Mouse (Mus musculus): Measurements from ENCODE around the gene Dnaic1. TPM values are rescaled to one million over a fixed set of nuclear protein-coding genes. Genes with fewer than 3 reads are reported as not detected.

Dnaic1 gene
- polyA plus RNA-seq, 1 experiment = 7.3 TPM

DNA sequence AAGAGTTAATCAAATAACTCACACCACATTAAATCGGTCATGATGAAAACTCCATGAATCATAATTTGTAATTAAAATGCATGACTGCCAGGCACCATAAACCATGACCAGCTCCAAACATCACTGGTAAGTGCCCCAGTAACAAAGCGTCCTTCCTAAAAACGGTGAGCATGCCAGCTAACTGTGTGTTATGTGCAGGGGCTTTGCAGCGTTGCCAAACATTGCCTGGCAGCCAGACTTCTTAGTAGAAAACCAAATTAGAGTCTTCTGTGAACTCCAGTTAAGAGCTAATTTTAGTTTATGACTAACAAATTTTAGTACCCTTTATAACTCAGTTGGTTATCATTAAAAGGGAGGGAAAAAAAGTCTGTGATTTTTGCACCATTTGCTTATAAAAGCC lies 3.9 kb downstream of the Dnaic1 start:
- no peak overlapping the region for H3K9ac ChIP-seq (ENCODE audit: low read depth, poor library complexity, severe bottlenecking)
- H3K27me3 ChIP-seq (ENCODE audit: control insufficient read depth, insufficient read depth, low read length, poor library complexity, severe bottlenecking) = peaks cover 1% of the 10 kb centered on the region; the same call in 1 of the 2 replicates
- H3K27ac ChIP-seq (ENCODE audit: insufficient read depth, low read length) = no peak overlapping the region
- H3K4me1 ChIP-seq (ENCODE audit: control insufficient read depth, insufficient read depth, low read length) = no peaks in the 10 kb centered on the region
- H3K36me3 ChIP-seq (ENCODE audit: control insufficient read depth, insufficient read depth, low read length, poor library complexity, severe bottlenecking) = no peaks in the 10 kb centered on the region
- H3K9me3 ChIP-seq (replicated peaks; ENCODE audit: control insufficient read depth, insufficient read depth, low read length, poor library complexity, severe bottlenecking) = no peaks in the 10 kb centered on the region
- H3K4me3 ChIP-seq (ENCODE audit: low read depth, low read length) = no peak overlapping the region
- TF ChIP-seq CTCF (IDR thresholded peaks at IDR 0.05; ENCODE audit: low read depth, low read length) (no peak), EP300 (IDR thresholded peaks at IDR 0.05; ENCODE audit: insufficient read depth, low read depth, low read length) (no peak), POLR2A (IDR thresholded peaks at IDR 0.05; ENCODE audit: insufficient read depth, low read length) (no peak)

DNA sequence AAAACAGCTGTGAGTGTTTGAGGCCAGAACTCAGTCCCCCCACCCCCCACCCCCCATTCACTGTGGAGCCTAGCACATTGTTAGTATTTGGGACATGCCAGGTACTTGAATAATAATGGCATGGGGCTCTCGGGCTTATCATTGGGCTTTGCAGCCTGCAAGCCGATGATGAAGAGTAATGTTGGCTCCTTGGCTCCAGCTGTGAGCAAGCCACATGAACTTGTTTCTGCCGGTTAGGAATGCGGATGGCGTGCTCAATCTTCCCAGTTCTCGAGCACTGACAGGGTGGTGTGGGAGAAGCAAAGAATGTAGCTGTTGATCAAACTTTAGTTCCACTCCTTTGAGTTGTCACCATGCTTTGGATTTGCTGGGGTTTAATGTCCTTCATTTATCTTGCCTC lies 6.3 kb downstream of the Dnaic1 start:
- TF ChIP-seq EP300 (IDR thresholded peaks at IDR 0.05; ENCODE audit: insufficient read depth, low read depth, low read length) (no peak), CTCF (IDR thresholded peaks at IDR 0.05; ENCODE audit: low read depth, low read length) (no peak), POLR2A (IDR thresholded peaks at IDR 0.05; ENCODE audit: insufficient read depth, low read length) (no peak)
- H3K4me1 ChIP-seq (ENCODE audit: control insufficient read depth, insufficient read depth, low read length) = no peaks in the 10 kb centered on the region
- H3K4me3 ChIP-seq (ENCODE audit: low read depth, low read length) = no peak overlapping the region
- H3K27ac ChIP-seq (ENCODE audit: insufficient read depth, low read length) = no peak overlapping the region
- no peak overlapping the region for H3K9ac ChIP-seq (ENCODE audit: low read depth, poor library complexity, severe bottlenecking)
- no peaks in the 10 kb centered on the region for H3K36me3 ChIP-seq (ENCODE audit: control insufficient read depth, insufficient read depth, low read length, poor library complexity, severe bottlenecking)
- no peaks in the 10 kb centered on the region for H3K9me3 ChIP-seq (replicated peaks; ENCODE audit: control insufficient read depth, insufficient read depth, low read length, poor library complexity, severe bottlenecking)
- peaks cover 1% of the 10 kb centered on the region; the same call in 1 of the 2 replicates for H3K27me3 ChIP-seq (ENCODE audit: control insufficient read depth, insufficient read depth, low read length, poor library complexity, severe bottlenecking)

DNA sequence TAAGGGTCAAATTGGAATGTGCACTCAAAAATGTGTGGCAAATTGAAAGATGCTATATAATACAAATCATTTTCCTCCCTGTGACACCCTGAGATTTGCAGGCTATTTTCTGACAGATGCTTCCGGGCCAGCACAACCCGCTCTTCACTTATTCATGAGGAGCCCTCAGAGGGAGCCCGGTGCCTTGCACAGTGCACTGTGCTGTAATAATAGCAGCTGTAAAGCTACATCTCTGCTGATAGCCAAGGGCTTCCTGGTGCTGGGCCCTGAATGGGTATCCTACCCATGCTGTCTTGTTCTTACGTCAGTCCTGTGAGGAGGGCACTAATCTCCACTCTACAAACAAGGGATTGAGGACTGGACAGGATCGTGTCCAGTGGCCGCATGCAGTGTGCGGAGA lies 13.8 kb downstream of the Dnaic1 start:
- H3K9ac ChIP-seq (ENCODE audit: low read depth, poor library complexity, severe bottlenecking) = no peak overlapping the region
- no peak overlapping the region for H3K27ac ChIP-seq (ENCODE audit: insufficient read depth, low read length)
- H3K4me1 ChIP-seq (ENCODE audit: control insufficient read depth, insufficient read depth, low read length) = no peaks in the 10 kb centered on the region
- H3K4me3 ChIP-seq (ENCODE audit: low read depth, low read length) = no peak overlapping the region
- H3K27me3 ChIP-seq (ENCODE audit: control insufficient read depth, insufficient read depth, low read length, poor library complexity, severe bottlenecking) = no peaks in the 10 kb centered on the region
- TF ChIP-seq EP300 (IDR thresholded peaks at IDR 0.05; ENCODE audit: insufficient read depth, low read depth, low read length) (no peak), CTCF (IDR thresholded peaks at IDR 0.05; ENCODE audit: low read depth, low read length) (no peak), POLR2A (IDR thresholded peaks at IDR 0.05; ENCODE audit: insufficient read depth, low read length) (no peak)
- no peaks in the 10 kb centered on the region for H3K9me3 ChIP-seq (replicated peaks; ENCODE audit: control insufficient read depth, insufficient read depth, low read length, poor library complexity, severe bottlenecking)
- no peaks in the 10 kb centered on the region for H3K36me3 ChIP-seq (ENCODE audit: control insufficient read depth, insufficient read depth, low read length, poor library complexity, severe bottlenecking)

DNA sequence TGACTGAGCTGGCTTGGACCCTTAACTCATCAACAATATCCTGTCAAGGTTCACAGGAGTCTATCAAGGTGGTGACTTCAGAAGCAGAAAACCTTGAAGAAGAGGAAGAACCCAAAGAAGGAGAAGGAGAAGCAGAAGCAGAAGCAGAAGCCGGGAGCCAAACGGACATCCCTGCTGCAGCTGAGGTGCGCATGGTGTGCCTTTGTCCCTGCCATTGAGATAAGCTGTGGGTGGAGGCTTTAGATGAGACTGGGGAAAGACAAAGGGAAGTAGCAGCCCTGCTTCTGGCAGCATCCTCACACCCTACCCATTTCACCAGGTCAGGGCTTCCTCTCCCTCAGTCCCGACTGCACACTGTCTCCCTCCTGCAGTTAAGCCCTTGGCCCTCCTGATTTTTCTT lies 33.2 kb downstream of the Dnaic1 start:
- Histone ChIP-seq H3K27ac (ENCODE audit: insufficient read depth, low read length) (no peak overlapping the region), H3K4me1 (ENCODE audit: control insufficient read depth, insufficient read depth, low read length) (no peaks in the 10 kb centered on the region), H3K4me3 (ENCODE audit: low read depth, low read length) (no peak overlapping the region), H3K27me3 (ENCODE audit: control insufficient read depth, insufficient read depth, low read length, poor library complexity, severe bottlenecking) (no peaks in the 10 kb centered on the region), H3K9me3 (replicated peaks; ENCODE audit: control insufficient read depth, insufficient read depth, low read length, poor library complexity, severe bottlenecking) (no peaks in the 10 kb centered on the region), H3K9ac (ENCODE audit: low read depth, poor library complexity, severe bottlenecking) (no peak overlapping the region), H3K36me3 (ENCODE audit: control insufficient read depth, insufficient read depth, low read length, poor library complexity, severe bottlenecking) (no peaks in the 10 kb centered on the region)
- TF ChIP-seq EP300 (IDR thresholded peaks at IDR 0.05; ENCODE audit: insufficient read depth, low read depth, low read length) = no peak
- TF ChIP-seq CTCF (IDR thresholded peaks at IDR 0.05; ENCODE audit: low read depth, low read length) = no peak
- no peak for TF ChIP-seq POLR2A (IDR thresholded peaks at IDR 0.05; ENCODE audit: insufficient read depth, low read length)

DNA sequence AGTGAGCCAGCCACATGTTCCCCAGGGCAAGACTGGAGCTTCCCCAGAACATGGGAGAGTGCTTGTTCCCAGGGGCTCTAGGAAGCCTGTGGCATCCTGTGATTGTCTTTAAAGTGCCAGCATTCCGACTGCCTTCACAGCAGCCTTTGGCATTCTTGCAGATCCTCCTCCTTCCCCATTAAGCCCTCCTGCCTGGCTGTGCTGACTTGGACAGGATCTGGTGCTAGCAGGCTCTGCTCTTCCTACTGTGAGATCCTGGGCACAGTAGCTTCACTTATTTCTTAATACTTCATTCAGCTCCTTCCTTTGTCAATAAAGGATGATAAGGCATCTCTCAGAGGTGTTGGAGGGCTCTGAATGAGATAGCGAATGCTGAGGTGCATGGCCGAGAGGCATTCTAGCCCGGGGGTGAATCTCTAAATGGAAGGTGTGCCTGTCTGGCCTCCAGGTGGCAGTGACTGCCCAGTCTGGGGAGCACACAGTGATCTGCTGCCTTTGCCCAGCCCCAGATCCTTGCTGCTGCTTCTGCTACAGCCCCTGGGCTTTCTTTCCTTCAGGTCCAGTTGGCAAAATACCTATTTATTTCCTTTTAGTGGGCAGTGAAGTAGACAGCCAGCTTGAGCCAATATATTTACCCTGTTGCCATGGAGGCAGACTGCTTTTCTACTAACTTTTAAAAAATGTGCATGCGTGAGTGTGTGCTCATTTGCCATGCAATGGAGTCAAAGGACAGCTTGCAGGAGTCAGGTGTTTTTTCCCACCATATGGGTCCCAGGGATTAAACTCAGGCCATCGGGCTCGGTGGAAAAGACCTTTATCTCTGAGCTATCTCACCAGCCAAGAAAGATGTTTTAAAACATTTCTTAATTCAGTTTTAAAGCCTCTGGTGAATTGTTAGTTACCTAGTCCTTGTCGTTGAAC lies 35.2 kb downstream of the Dnaic1 start:
- no peak overlapping the region for H3K9ac ChIP-seq (ENCODE audit: low read depth, poor library complexity, severe bottlenecking)
- H3K9me3 ChIP-seq (replicated peaks; ENCODE audit: control insufficient read depth, insufficient read depth, low read length, poor library complexity, severe bottlenecking) = no peaks in the 10 kb centered on the region
- H3K27ac ChIP-seq (ENCODE audit: insufficient read depth, low read length) = no peak overlapping the region
- no peaks in the 10 kb centered on the region for H3K4me1 ChIP-seq (ENCODE audit: control insufficient read depth, insufficient read depth, low read length)
- H3K4me3 ChIP-seq (ENCODE audit: low read depth, low read length) = no peak overlapping the region
- H3K27me3 ChIP-seq (ENCODE audit: control insufficient read depth, insufficient read depth, low read length, poor library complexity, severe bottlenecking) = no peaks in the 10 kb centered on the region
- no peaks in the 10 kb centered on the region for H3K36me3 ChIP-seq (ENCODE audit: control insufficient read depth, insufficient read depth, low read length, poor library complexity, severe bottlenecking)
- no peak for TF ChIP-seq EP300 (IDR thresholded peaks at IDR 0.05; ENCODE audit: insufficient read depth, low read depth, low read length)
- TF ChIP-seq CTCF (IDR thresholded peaks at IDR 0.05; ENCODE audit: low read depth, low read length) = peak; percentile 53
- no peak for TF ChIP-seq POLR2A (IDR thresholded peaks at IDR 0.05; ENCODE audit: insufficient read depth, low read length)

DNA sequence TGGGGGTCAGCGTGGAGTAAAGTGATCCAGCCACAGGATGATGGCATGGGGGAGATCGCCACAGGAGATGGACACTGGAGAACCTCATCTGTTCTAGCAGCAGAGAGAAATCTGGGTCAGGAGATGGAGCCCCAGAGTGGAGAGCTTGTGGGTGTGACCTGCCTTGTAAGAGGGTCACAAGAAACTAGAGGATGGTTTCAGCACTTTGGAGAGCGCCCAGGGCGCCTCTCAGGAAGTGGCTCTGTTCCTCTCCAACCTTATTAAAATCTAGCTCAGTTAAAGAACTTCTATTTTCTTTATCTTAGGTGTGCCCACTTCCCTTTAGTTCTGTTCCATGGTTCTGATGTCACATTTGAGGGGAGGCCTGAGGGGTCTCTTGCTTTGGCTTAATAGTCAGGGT lies 37.2 kb downstream of the Dnaic1 start:
- Histone ChIP-seq H3K27ac (ENCODE audit: insufficient read depth, low read length) (no peak overlapping the region), H3K27me3 (ENCODE audit: control insufficient read depth, insufficient read depth, low read length, poor library complexity, severe bottlenecking) (no peaks in the 10 kb centered on the region), H3K4me3 (ENCODE audit: low read depth, low read length) (no peak overlapping the region), H3K4me1 (ENCODE audit: control insufficient read depth, insufficient read depth, low read length) (no peaks in the 10 kb centered on the region), H3K36me3 (ENCODE audit: control insufficient read depth, insufficient read depth, low read length, poor library complexity, severe bottlenecking) (no peaks in the 10 kb centered on the region), H3K9ac (ENCODE audit: low read depth, poor library complexity, severe bottlenecking) (no peak overlapping the region), H3K9me3 (replicated peaks; ENCODE audit: control insufficient read depth, insufficient read depth, low read length, poor library complexity, severe bottlenecking) (no peaks in the 10 kb centered on the region)
- no peak for TF ChIP-seq CTCF (IDR thresholded peaks at IDR 0.05; ENCODE audit: low read depth, low read length)
- no peak for TF ChIP-seq EP300 (IDR thresholded peaks at IDR 0.05; ENCODE audit: insufficient read depth, low read depth, low read length)
- TF ChIP-seq POLR2A (IDR thresholded peaks at IDR 0.05; ENCODE audit: insufficient read depth, low read length) = no peak

All from ES-Bruce4 (cell line).